8 mouse cellular contexts compared by ENCODE assay signal in genomic region chr1:152090018-152090553, GRCm38 (mm10). TPM values are rescaled to one million over a fixed set of nuclear protein-coding genes. Genes with fewer than 3 reads are reported as not detected.
DNase-seq lines count a peak whose midpoint lies in the region; ATAC-seq and TF ChIP-seq lines count a peak whose summit lies in the region.

Gene 1700025G04Rik (minus strand): TSS chr1:152090125.

- H3K9me3 ChIP-seq in embryonic facial prominence, embryonic 13.5 days: no peaks in the 10 kb centered on the region
- H3K9me3 ChIP-seq in heart, embryonic 10.5 days: no peaks in the 10 kb centered on the region
- H3K9me3 ChIP-seq in kidney, embryonic 14.5 days (ENCODE audit: control insufficient read depth, low read length): no peaks in the 10 kb centered on the region
- H3K9me3 ChIP-seq in midbrain, postnatal 0 days (ENCODE audit: low read length): no peaks in the 10 kb centered on the region

- H3K27me3 ChIP-seq in embryonic facial prominence, embryonic 13.5 days: no peaks in the 10 kb centered on the region
- H3K27me3 ChIP-seq in heart, embryonic 10.5 days (ENCODE audit: insufficient read depth, poor library complexity, severe bottlenecking): no peaks in the 10 kb centered on the region; the same call in 1 of the 2 replicates
- no peaks in the 10 kb centered on the region for H3K27me3 ChIP-seq in kidney, embryonic 14.5 days (ENCODE audit: control insufficient read depth, insufficient read depth, low read length)
- no peaks in the 10 kb centered on the region for H3K27me3 ChIP-seq in midbrain, postnatal 0 days (ENCODE audit: insufficient read depth, low read length)

- H3K27ac ChIP-seq in embryonic facial prominence, embryonic 13.5 days: peak within 1 kb of the TSS; percentile 94
- H3K27ac ChIP-seq in heart, embryonic 10.5 days: peak within 1 kb of the TSS; percentile 96
- peak within 1 kb of the TSS; percentile 79 for H3K27ac ChIP-seq in kidney, embryonic 14.5 days (ENCODE audit: low read depth, low read length)
- peak within 1 kb of the TSS; percentile 96 for H3K27ac ChIP-seq in midbrain, postnatal 0 days (ENCODE audit: low read depth, low read length)

- peaks cover 47% of the 10 kb centered on the region for H3K4me1 ChIP-seq in embryonic facial prominence, embryonic 13.5 days
- peaks cover 48% of the 10 kb centered on the region for H3K4me1 ChIP-seq in heart, embryonic 10.5 days
- H3K4me1 ChIP-seq in kidney, embryonic 14.5 days (ENCODE audit: control insufficient read depth, insufficient read depth, low read length): peaks cover 18% of the 10 kb centered on the region; the same call in 1 of the 2 replicates
- H3K4me1 ChIP-seq in midbrain, postnatal 0 days (ENCODE audit: insufficient read depth, low read length): peaks cover 21% of the 10 kb centered on the region

- no peaks in the 10 kb centered on the region for H3K36me3 ChIP-seq in embryonic facial prominence, embryonic 13.5 days
- H3K36me3 ChIP-seq in heart, embryonic 10.5 days: no peaks in the 10 kb centered on the region
- no peaks in the 10 kb centered on the region for H3K36me3 ChIP-seq in kidney, embryonic 14.5 days (ENCODE audit: control insufficient read depth, insufficient read depth, low read length)
- no peaks in the 10 kb centered on the region for H3K36me3 ChIP-seq in midbrain, postnatal 0 days (ENCODE audit: insufficient read depth, low read length)

- H3K4me3 ChIP-seq in embryonic facial prominence, embryonic 13.5 days: peak within 1 kb of the TSS; percentile 86
- peak within 1 kb of the TSS; percentile 91 for H3K4me3 ChIP-seq in heart, embryonic 10.5 days
- peak within 1 kb of the TSS; percentile 93 for H3K4me3 ChIP-seq in kidney, embryonic 14.5 days (ENCODE audit: low read length)
- H3K4me3 ChIP-seq in midbrain, postnatal 0 days (ENCODE audit: low read depth, low read length): peak within 1 kb of the TSS; percentile 93

- DNase-seq in 3T3-L1 (ENCODE audit: low read depth, low spot score) (peak; percentile 69), liver (peak; percentile 77)
- DNase-seq in adrenal gland, postnatal 36 days: peak; percentile 93 to 96
- DNase-seq in heart, embryonic 10.5 days (ENCODE audit: low spot score): peak; percentile 84
- peak; percentile 90 for DNase-seq in midbrain, postnatal 0 days (ENCODE audit: low spot score)
- peak; percentile 30 to 36 for DNase-seq in spleen, postnatal 14 days (ENCODE audit: low spot score in 2 of 2)

- H3K9ac ChIP-seq in embryonic facial prominence, embryonic 13.5 days: peak within 1 kb of the TSS; percentile 93
- H3K9ac ChIP-seq in kidney, embryonic 14.5 days (ENCODE audit: low read depth, low read length): peak within 1 kb of the TSS; percentile 83
- H3K9ac ChIP-seq in midbrain, postnatal 0 days (replicated peaks; ENCODE audit: low read length, poor library complexity, severe bottlenecking): peak within 1 kb of the TSS; percentile 94

- ATAC-seq in embryonic facial prominence, embryonic 13.5 days (ENCODE audit: insufficient number of reproducible peaks, insufficient read depth, low FRiP score, low TSS enrichment, low read depth): peak; percentile 92
- ATAC-seq in kidney, embryonic 14.5 days (ENCODE audit: low FRiP score, low TSS enrichment): peak; percentile 93
- ATAC-seq in midbrain, postnatal 0 days (ENCODE audit: low FRiP score): peak; percentile 83

- TF ChIP-seq CTCF in midbrain, postnatal 0 days (IDR thresholded peaks at IDR 0.05): no peak

- peak within 1 kb of the TSS; percentile 87 for H3K4me2 ChIP-seq in embryonic facial prominence, embryonic 13.5 days
- peak within 1 kb of the TSS; percentile 87 for H3K4me2 ChIP-seq in kidney, embryonic 14.5 days (replicated peaks; ENCODE audit: low read depth, low read length)
- peak within 1 kb of the TSS; percentile 85 for H3K4me2 ChIP-seq in midbrain, postnatal 0 days (ENCODE audit: low read depth, low read length, poor library complexity, severe bottlenecking)

- WGBS in embryonic facial prominence, embryonic 13.5 days: under 1% methylated on average over 56 of the region's 66 CpGs
- 0% methylated on average over 30 of the region's 66 CpGs for WGBS in heart, embryonic 10.5 days
- under 1% methylated on average over 32 of the region's 66 CpGs for WGBS in kidney, embryonic 14.5 days
- WGBS in midbrain, postnatal 0 days: 2% methylated on average over 25 of the region's 66 CpGs

RNA-seq across cellular contexts. Expression of gene 1700025G04Rik, which starts in this region (rescaled TPM):
- total RNA-seq in adrenal gland, postnatal 36 days (2021): 10 to 100 TPM; 51.0 to 92.3 TPM
- polyA plus RNA-seq in embryonic facial prominence, embryonic 13.5 days (2015; fragmentation: Nextera tagmentation; extraction: Ambion mirVana): 38.9 and 45.4 TPM in 2 replicates
- 22.3 and 30.0 TPM in 2 replicates for polyA plus RNA-seq in heart, embryonic 10.5 days (2016; fragmentation: Nextera tagmentation; extraction: Ambion mirVana)
- 17.9 and 24.4 TPM in 2 replicates for polyA plus RNA-seq in kidney, embryonic 14.5 days (2014; fragmentation: Nextera tagmentation; extraction: Ambion mirVana)
- total RNA-seq in midbrain, postnatal 0 days (2014; rRNA removed): 24.0 and 34.2 TPM in 2 replicates
- 20.4 and 22.6 TPM in 2 replicates for polyA plus RNA-seq in midbrain, postnatal 0 days (2015; fragmentation: Nextera tagmentation; extraction: Ambion mirVana)

Comparison
In these comparisons a context has a peak if more than half of its experiments do, and no peak if none do; other contexts are left out.
1. Peak in every context shown above with its lines: DNase-seq, ATAC-seq, H3K4me3 ChIP-seq and H3K27ac ChIP-seq.
2. DNase-seq: peak in every context shown above with its lines; median percentile 94 in adrenal gland, postnatal 36 days; 90 in midbrain, postnatal 0 days; 84 in heart, embryonic 10.5 days; 77 in liver; 69 in 3T3-L1; 33 in spleen, postnatal 14 days.